9 mouse cellular contexts compared by ENCODE assay signal in genomic region chr7:98572223-98572868, GRCm38 (mm10).
DNase-seq lines count a peak whose midpoint lies in the region; ATAC-seq and TF ChIP-seq lines count a peak whose summit lies in the region.
"Had no signal": no experiment of that assay in that cellular context is flagged by ENCODE, and none has a peak within 500 bp of the region (broad histone marks: within the 10 kb centered on the region; RNA-seq: fewer than 3 reads in every experiment).

No protein-coding gene starts in this region.

- TF ChIP-seq CTCF in hindbrain, postnatal 0 days (IDR thresholded peaks at IDR 0.05; ENCODE audit: low read depth): no peak

- 23% methylated on average over 10 of the region's 10 CpGs for WGBS in hindbrain, embryonic 13.5 days
- WGBS in hindbrain, postnatal 0 days: 31% methylated on average over 10 of the region's 10 CpGs
- WGBS in heart, embryonic 13.5 days: 24% methylated on average over 10 of the region's 10 CpGs
- 23% methylated on average over 10 of the region's 10 CpGs for WGBS in neural tube, embryonic 11.5 days

- H3K36me3 ChIP-seq in hindbrain, embryonic 13.5 days: no peaks in the 10 kb centered on the region
- H3K36me3 ChIP-seq in hindbrain, postnatal 0 days (ENCODE audit: insufficient read depth, low read length): no peaks in the 10 kb centered on the region
- H3K36me3 ChIP-seq in heart, embryonic 13.5 days: no peaks in the 10 kb centered on the region
- H3K36me3 ChIP-seq in neural tube, embryonic 11.5 days (ENCODE audit: control insufficient read depth, insufficient read depth, low read length): no peaks in the 10 kb centered on the region
- H3K36me3 ChIP-seq: limb, embryonic 13.5 days had no signal

- H3K27ac ChIP-seq in hindbrain, embryonic 13.5 days: peak overlapping the region; percentile 62
- H3K27ac ChIP-seq in hindbrain, postnatal 0 days: no peak overlapping the region
- peak overlapping the region; percentile 34 for H3K27ac ChIP-seq in heart, embryonic 13.5 days (replicated peaks)
- H3K27ac ChIP-seq in neural tube, embryonic 11.5 days (ENCODE audit: low read depth, low read length): peak overlapping the region; percentile 60; the same call in 1 of the 2 replicates
- H3K27ac ChIP-seq: limb, embryonic 13.5 days had no signal

- no peak overlapping the region for H3K4me2 ChIP-seq in hindbrain, embryonic 13.5 days
- no peak overlapping the region for H3K4me2 ChIP-seq in hindbrain, postnatal 0 days (ENCODE audit: low read depth, low read length)
- no peak overlapping the region for H3K4me2 ChIP-seq in heart, embryonic 13.5 days
- no peak overlapping the region for H3K4me2 ChIP-seq in neural tube, embryonic 11.5 days (ENCODE audit: low read depth)
- H3K4me2 ChIP-seq: limb, embryonic 13.5 days had no signal

- no peak for DNase-seq in hindbrain, postnatal 0 days (ENCODE audit: low spot score)
- DNase-seq in kidney, postnatal 25 days: peak; percentile 73 to 86
- peak; percentile 45 for DNase-seq in neural tube, embryonic 11.5 days (ENCODE audit: low spot score)
- DNase-seq in left cerebral cortex, postnatal 36 days (ENCODE audit: low spot score in 2 of 2): no peak
- DNase-seq in frontal cortex, postnatal 10 days (ENCODE audit: low spot score in 2 of 2): no peak
- DNase-seq in spleen, postnatal 14 days (ENCODE audit: low spot score in 2 of 2): no peak

- no peaks in the 10 kb centered on the region for H3K9me3 ChIP-seq in hindbrain, embryonic 13.5 days
- no peaks in the 10 kb centered on the region for H3K9me3 ChIP-seq in hindbrain, postnatal 0 days (ENCODE audit: low read length)
- H3K9me3 ChIP-seq in heart, embryonic 13.5 days: no peaks in the 10 kb centered on the region
- no peaks in the 10 kb centered on the region for H3K9me3 ChIP-seq in neural tube, embryonic 11.5 days (ENCODE audit: control insufficient read depth, low read length)
- H3K9me3 ChIP-seq: limb, embryonic 13.5 days had no signal

- H3K4me1 ChIP-seq in hindbrain, embryonic 13.5 days (replicated peaks): peaks cover 4% of the 10 kb centered on the region; the same call in 1 of the 2 replicates
- H3K4me1 ChIP-seq in hindbrain, postnatal 0 days (ENCODE audit: insufficient read depth, low read length): no peaks in the 10 kb centered on the region
- H3K4me1 ChIP-seq in heart, embryonic 13.5 days: peaks cover 39% of the 10 kb centered on the region
- peaks cover 7% of the 10 kb centered on the region for H3K4me1 ChIP-seq in neural tube, embryonic 11.5 days (ENCODE audit: control insufficient read depth, insufficient read depth, low read length)

- H3K27me3 ChIP-seq in hindbrain, embryonic 13.5 days: no peaks in the 10 kb centered on the region
- H3K27me3 ChIP-seq in hindbrain, postnatal 0 days (ENCODE audit: insufficient read depth, low read length): no peaks in the 10 kb centered on the region
- H3K27me3 ChIP-seq in heart, embryonic 13.5 days (replicated peaks): no peaks in the 10 kb centered on the region
- no peaks in the 10 kb centered on the region for H3K27me3 ChIP-seq in neural tube, embryonic 11.5 days (ENCODE audit: control insufficient read depth, insufficient read depth, low read length)
- H3K27me3 ChIP-seq: limb, embryonic 13.5 days had no signal

- no peak overlapping the region for H3K9ac ChIP-seq in hindbrain, embryonic 13.5 days
- no peak overlapping the region for H3K9ac ChIP-seq in hindbrain, postnatal 0 days (replicated peaks; ENCODE audit: low read length)
- H3K9ac ChIP-seq in heart, embryonic 13.5 days: no peak overlapping the region
- no peak overlapping the region for H3K9ac ChIP-seq in neural tube, embryonic 11.5 days (ENCODE audit: low read length)
- H3K9ac ChIP-seq: limb, embryonic 13.5 days had no signal

- no peak for ATAC-seq in hindbrain, embryonic 13.5 days (ENCODE audit: low FRiP score)
- no peak for ATAC-seq in hindbrain, postnatal 0 days
- ATAC-seq in heart, embryonic 13.5 days (ENCODE audit: extremely low read depth, insufficient number of reproducible peaks, low FRiP score, low TSS enrichment): no peak
- no peak for ATAC-seq in neural tube, embryonic 11.5 days (ENCODE audit: insufficient read depth, low FRiP score, low TSS enrichment)

- intact Hi-C loops in left cerebral cortex, postnatal 36 days (cut with DNase I): no loop called here

- H3K4me3 ChIP-seq in hindbrain, embryonic 13.5 days: no peak overlapping the region
- H3K4me3 ChIP-seq in hindbrain, postnatal 0 days (ENCODE audit: low read length): no peak overlapping the region
- no peak overlapping the region for H3K4me3 ChIP-seq in heart, embryonic 13.5 days
- no peak overlapping the region for H3K4me3 ChIP-seq in neural tube, embryonic 11.5 days (ENCODE audit: low read depth, low read length)
- H3K4me3 ChIP-seq: limb, embryonic 13.5 days had no signal

Comparison
In these comparisons a context has a peak if more than half of its experiments do, and no peak if none do; other contexts are left out.
1. DNase-seq: peak in kidney, postnatal 25 days (2 of 2) and neural tube, embryonic 11.5 days (single experiment); none in hindbrain, postnatal 0 days (single experiment), left cerebral cortex, postnatal 36 days (0 of 2), frontal cortex, postnatal 10 days (0 of 2) and spleen, postnatal 14 days (0 of 2).